Mouse (Mus musculus) lung, embryonic 15.5 days (tissue): ENCODE measurements around the gene Arl5c. TPM values are rescaled to one million over a fixed set of nuclear protein-coding genes. Genes with fewer than 3 reads are reported as not detected.
A peak's percentile ranks its signal among the peaks of the same experiment; 100 is the strongest.

Experiments
- ATAC-seq: fragments of 200-750 bp; cut with Nextera tagmentation; 2 replicates; pipeline ENCODE4 v1.8.0; 2017; ENCODE audit warnings: moderate number of reproducible peaks, borderline replicate concordance; ENCODE audit not compliant: low FRiP score, low TSS enrichment; ENCODE audit errors: extremely low read depth
- H3K27ac ChIP-seq: fragments of 300-500 bp; sonication (generic); 2 replicates; pipeline ENCODE4 v1.5.1; 2015; ENCODE audit warnings: moderate library complexity, mild to moderate bottlenecking, inconsistent platforms
- H3K27me3 ChIP-seq: fragments of 300-500 bp; sonication (generic); 2 replicates; pipeline ENCODE4 v1.6.1; 2015; ENCODE audit warnings: inconsistent platforms
- H3K36me3 ChIP-seq: fragments of 300-500 bp; sonication (generic); 2 replicates; pipeline ENCODE4 v1.6.1; 2015; ENCODE audit warnings: inconsistent platforms
- H3K4me1 ChIP-seq: fragments of 300-500 bp; sonication (generic); 2 replicates; pipeline ENCODE4 v1.6.1; 2015; ENCODE audit warnings: inconsistent platforms
- H3K4me2 ChIP-seq: fragments of 300-500 bp; sonication (generic); 2 replicates; pipeline ENCODE4 v1.6.1; 2015; ENCODE audit warnings: inconsistent platforms, mild to moderate bottlenecking, moderate library complexity
- H3K4me3 ChIP-seq: fragments of 300-500 bp; sonication (generic); 2 replicates; pipeline ENCODE4 v1.5.1; 2015; ENCODE audit warnings: mild to moderate bottlenecking, inconsistent platforms
- H3K9ac ChIP-seq: fragments of 300-500 bp; sonication (generic); 2 replicates; pipeline ENCODE4 v1.6.1; 2015; ENCODE audit warnings: inconsistent platforms
- H3K9me3 ChIP-seq: fragments of 300-500 bp; sonication (generic); 2 replicates; pipeline ENCODE4 v1.6.1; 2016; ENCODE audit warnings: inconsistent platforms
- WGBS: fragments of 180-500 bp; shearing (Covaris S2); methylation state at CpG from one replicate; pipeline ENCODE4 v1.1.7; 2015; 5-methylcytosine and 5-hydroxymethylcytosine counted together
- polyA plus RNA-seq: library from polyadenylated mRNA; unstranded; fragments of >200 nt; fragmentation: Nextera tagmentation; extraction: Ambion mirVana; gene quantifications from 2 replicates; pipeline ENCODE4 v1.2.1, GENCODE M21; 2015

Arl5c gene
- 6.8 and 9.0 TPM in 2 replicates for polyA plus RNA-seq

DNA sequence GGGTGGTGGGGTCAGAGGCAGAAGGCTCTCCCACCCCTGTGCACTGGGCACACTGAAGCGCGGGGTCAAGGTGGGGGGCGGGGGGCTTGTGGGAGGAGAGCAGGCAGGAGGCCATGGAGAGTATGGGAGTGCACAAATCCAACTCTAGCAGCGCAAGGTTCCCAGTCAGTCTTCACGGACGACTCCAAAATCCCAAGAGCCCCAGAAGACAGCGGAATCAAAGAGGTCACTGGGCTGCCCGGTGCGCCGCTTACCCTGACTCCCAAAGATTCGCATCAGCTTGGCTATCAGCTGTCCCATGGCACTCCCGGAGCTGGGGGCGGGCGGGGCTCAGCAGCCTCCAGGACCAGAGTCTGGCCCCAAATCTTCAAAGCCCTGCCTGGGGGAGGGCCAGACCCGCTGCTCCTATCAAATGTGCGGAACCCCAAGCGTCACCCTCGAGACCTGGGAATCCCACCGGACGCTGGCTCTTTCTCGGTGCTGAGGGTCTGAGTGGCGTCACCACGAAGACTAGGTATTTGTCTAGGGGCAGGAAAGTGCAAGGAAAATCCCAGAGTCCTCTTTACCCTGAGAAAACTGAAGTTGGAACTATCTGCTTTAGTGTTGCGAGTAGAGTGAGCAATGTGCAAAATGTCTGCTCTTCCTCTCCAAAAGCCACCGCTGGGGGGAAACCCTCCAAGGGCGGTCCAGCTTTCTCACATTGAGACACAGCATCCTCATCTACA, at the start of gene Arl5c:
TSS of gene Arl5c (minus strand) at position 618 of the 725 bp plus-strand sequence.
- peak; percentile 50; the same call in 1 of the 2 replicates for ATAC-seq
- H3K9ac ChIP-seq = peak within 1 kb of the TSS; percentile 38
- peak within 1 kb of the TSS; percentile 91 for H3K4me2 ChIP-seq
- H3K4me3 ChIP-seq = peak within 1 kb of the TSS; percentile 51
- H3K27me3 ChIP-seq = peaks cover 20% of the 10 kb centered on the region; the same call in 1 of the 2 replicates
- peaks cover 18% of the 10 kb centered on the region for H3K4me1 ChIP-seq
- 1% methylated on average over 26 of the region's 26 CpGs for WGBS
- H3K27ac ChIP-seq = peak within 1 kb of the TSS; percentile 13; the same call in 1 of the 2 replicates
- no peaks in the 10 kb centered on the region for H3K36me3 ChIP-seq
- no peaks in the 10 kb centered on the region for H3K9me3 ChIP-seq

- H3K9me3 ChIP-seq = no peaks in the 10 kb centered on the region
- H3K27ac ChIP-seq = no peak overlapping the region
- WGBS = 58% methylated on average over 4 of the region's 4 CpGs
- H3K36me3 ChIP-seq = no peaks in the 10 kb centered on the region
- H3K4me3 ChIP-seq = no peak overlapping the region
- no peak overlapping the region for H3K4me2 ChIP-seq
- H3K27me3 ChIP-seq = peaks cover 25% of the 10 kb centered on the region
- no peak overlapping the region for H3K9ac ChIP-seq
- peaks cover 17% of the 10 kb centered on the region for H3K4me1 ChIP-seq
- no peak for ATAC-seq
Observed at GRCm38 (mm10) chr11:98045596-98045995, 49.6 kb upstream of the Arl5c start.

GRCm38 (mm10) chr11:98044074-98044473, 48.1 kb upstream of the Arl5c start:
- WGBS = 27% methylated on average over 5 of the region's 5 CpGs
- no peak overlapping the region for H3K9ac ChIP-seq
- H3K4me3 ChIP-seq = no peak overlapping the region
- no peak for ATAC-seq
- H3K4me2 ChIP-seq = peak overlapping the region; percentile 26
- H3K27ac ChIP-seq = no peak overlapping the region
- no peaks in the 10 kb centered on the region for H3K36me3 ChIP-seq
- no peaks in the 10 kb centered on the region for H3K9me3 ChIP-seq
- H3K27me3 ChIP-seq = peaks cover 12% of the 10 kb centered on the region; the same call in 1 of the 2 replicates
- H3K4me1 ChIP-seq = peaks cover 17% of the 10 kb centered on the region

DNA sequence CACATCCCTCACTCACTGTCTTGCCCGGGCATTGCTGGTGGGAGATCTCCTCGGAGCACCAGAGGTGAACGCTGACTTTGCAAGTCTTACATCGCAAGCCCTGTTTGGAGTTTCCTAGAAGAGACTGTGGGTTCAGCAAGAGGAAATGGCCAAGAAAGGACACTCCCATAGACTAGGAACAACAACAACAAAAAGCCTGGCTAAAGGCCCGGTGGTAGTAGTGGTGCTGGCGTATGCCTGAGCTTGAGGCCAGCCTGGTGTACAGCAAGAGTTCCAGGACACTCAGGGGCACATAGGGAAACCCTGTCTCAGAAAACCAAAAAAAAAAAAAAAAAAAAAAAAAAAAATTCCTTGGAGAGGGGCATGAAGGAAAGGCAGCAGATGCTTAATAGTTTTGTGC, 46.8 kb upstream of the Arl5c start:
- H3K4me3 ChIP-seq = no peak overlapping the region
- H3K4me1 ChIP-seq = peaks cover 17% of the 10 kb centered on the region
- no peak overlapping the region for H3K27ac ChIP-seq
- no peak for ATAC-seq
- 71% methylated on average over 6 of the region's 6 CpGs for WGBS
- no peaks in the 10 kb centered on the region for H3K9me3 ChIP-seq
- no peak overlapping the region for H3K9ac ChIP-seq
- no peaks in the 10 kb centered on the region for H3K36me3 ChIP-seq
- peaks cover 2% of the 10 kb centered on the region; the same call in 1 of the 2 replicates for H3K27me3 ChIP-seq
- H3K4me2 ChIP-seq = no peak overlapping the region

GRCm38 (mm10) chr11:98040975-98041374, 45.0 kb upstream of the Arl5c start:
- H3K4me2 ChIP-seq = no peak overlapping the region
- no peaks in the 10 kb centered on the region for H3K9me3 ChIP-seq
- H3K4me3 ChIP-seq = no peak overlapping the region
- WGBS = 67% methylated on average over 8 of the region's 8 CpGs
- H3K27ac ChIP-seq = no peak overlapping the region
- H3K27me3 ChIP-seq = peaks cover 15% of the 10 kb centered on the region
- peaks cover 21% of the 10 kb centered on the region for H3K4me1 ChIP-seq
- no peak overlapping the region for H3K9ac ChIP-seq
- no peak for ATAC-seq
- H3K36me3 ChIP-seq = no peaks in the 10 kb centered on the region

DNA sequence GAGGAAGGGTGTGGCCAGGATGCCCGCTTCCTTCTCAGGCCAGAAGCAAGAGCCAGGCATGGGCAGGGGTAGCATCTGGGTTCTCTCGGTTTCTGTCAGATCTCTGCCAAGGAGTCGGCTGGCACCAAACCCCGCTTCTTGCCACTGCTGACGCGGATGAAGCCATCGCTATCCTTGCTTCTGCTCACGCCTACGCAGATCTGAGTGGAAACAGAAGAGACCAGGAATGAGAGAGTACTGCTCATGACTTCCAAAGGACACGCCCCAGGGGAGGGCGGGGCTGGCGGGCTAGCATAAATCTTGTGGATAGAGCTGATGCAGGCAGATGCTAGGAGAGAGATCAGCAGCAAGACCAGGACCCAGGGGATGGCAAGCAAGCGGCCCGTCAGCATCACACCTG, 41.9 kb upstream of the Arl5c start:
- Histone ChIP-seq H3K9me3 (no peaks in the 10 kb centered on the region), H3K27ac (no peak overlapping the region), H3K9ac (no peak overlapping the region), H3K4me2 (no peak overlapping the region), H3K36me3 (no peaks in the 10 kb centered on the region), H3K4me3 (no peak overlapping the region), H3K27me3 (peaks cover 28% of the 10 kb centered on the region), H3K4me1 (peaks cover 11% of the 10 kb centered on the region)
- ATAC-seq = no peak
- 60% methylated on average over 14 of the region's 14 CpGs for WGBS

DNA sequence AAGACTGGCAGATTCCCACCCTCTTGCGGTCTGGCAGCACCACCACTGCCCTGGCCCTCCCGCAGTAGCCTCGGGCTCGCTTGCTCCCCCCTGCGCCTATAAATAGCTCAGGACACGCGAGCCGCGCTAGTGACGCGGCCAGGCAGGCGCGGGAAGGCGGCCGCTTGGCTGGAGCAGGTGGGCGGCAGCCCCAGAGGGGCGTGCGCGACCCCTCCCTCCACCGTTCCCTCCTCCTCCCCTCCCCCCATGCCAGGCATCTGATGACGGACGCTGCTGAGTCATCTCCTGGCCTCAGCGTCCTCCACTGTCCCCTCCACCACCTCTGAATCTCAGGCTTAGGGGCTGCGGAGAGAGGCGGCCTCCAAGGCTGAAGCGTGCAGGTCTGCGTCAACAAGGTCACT, 40.0 kb upstream of the Arl5c start:
- H3K4me3 ChIP-seq = peak overlapping the region; percentile 30
- H3K27ac ChIP-seq = no peak overlapping the region
- H3K4me2 ChIP-seq = peak overlapping the region; percentile 67
- under 1% methylated on average over 27 of the region's 27 CpGs for WGBS
- peaks cover 4% of the 10 kb centered on the region for H3K36me3 ChIP-seq
- H3K27me3 ChIP-seq = peaks cover 28% of the 10 kb centered on the region
- peaks cover 11% of the 10 kb centered on the region for H3K4me1 ChIP-seq
- no peaks in the 10 kb centered on the region for H3K9me3 ChIP-seq
- peak; percentile 58; the same call in 1 of the 2 replicates for ATAC-seq
- peak overlapping the region; percentile 6; the same call in 1 of the 2 replicates for H3K9ac ChIP-seq

DNA sequence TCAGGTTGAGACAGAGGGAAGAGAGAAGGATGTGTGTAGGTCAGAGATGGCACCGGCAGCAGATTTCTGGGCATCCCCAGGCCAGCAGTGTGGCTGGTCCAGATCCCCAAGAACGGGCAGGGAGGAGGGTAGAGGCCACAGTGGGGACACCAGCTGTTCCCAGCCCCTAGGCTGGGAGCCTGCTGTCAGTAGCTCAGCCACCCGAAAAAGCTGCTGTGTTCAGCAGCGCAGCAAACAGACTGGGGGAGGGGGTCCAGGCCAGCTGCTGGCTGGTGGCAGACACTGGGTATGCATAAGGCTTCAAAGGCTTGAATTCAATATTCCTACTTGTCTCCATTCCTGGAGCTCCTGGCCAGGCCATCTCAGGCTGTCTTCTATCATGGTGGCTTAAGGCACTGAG, 38.9 kb upstream of the Arl5c start:
- no peak overlapping the region for H3K27ac ChIP-seq
- no peaks in the 10 kb centered on the region for H3K9me3 ChIP-seq
- ATAC-seq = no peak
- no peak overlapping the region for H3K9ac ChIP-seq
- no peak overlapping the region for H3K4me3 ChIP-seq
- peaks cover 28% of the 10 kb centered on the region for H3K27me3 ChIP-seq
- WGBS = 43% methylated on average over 4 of the region's 4 CpGs
- peaks cover 16% of the 10 kb centered on the region for H3K36me3 ChIP-seq
- no peak overlapping the region for H3K4me2 ChIP-seq
- peaks cover 11% of the 10 kb centered on the region for H3K4me1 ChIP-seq

DNA sequence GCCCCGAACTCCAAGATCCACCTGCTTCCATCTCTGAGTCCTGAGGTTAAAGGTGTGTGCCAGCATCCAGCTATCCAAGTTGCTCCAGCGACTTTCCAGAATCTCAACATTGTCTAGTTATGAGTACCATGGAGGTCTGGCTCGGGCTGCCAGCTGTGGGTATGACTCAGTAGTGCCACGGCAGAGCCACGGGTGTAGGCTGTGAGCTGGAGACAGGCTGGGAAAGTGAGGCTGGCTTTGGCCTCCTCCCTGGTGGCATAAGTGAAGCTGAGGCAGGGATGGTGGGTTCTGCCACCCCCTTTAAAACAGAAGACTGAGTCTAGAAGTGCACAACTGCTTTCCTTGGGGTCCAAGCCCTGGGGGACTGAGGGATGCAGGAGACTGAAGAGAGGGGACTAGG, 38.1 kb upstream of the Arl5c start:
- Histone ChIP-seq H3K4me1 (peaks cover 11% of the 10 kb centered on the region), H3K4me2 (no peak overlapping the region), H3K36me3 (peaks cover 23% of the 10 kb centered on the region), H3K27me3 (peaks cover 28% of the 10 kb centered on the region), H3K27ac (no peak overlapping the region), H3K4me3 (no peak overlapping the region), H3K9me3 (no peaks in the 10 kb centered on the region), H3K9ac (no peak overlapping the region)
- 79% methylated on average over 5 of the region's 5 CpGs for WGBS
- ATAC-seq = no peak

GRCm38 (mm10) chr11:98031443-98031770, 35.4 kb upstream of the Arl5c start:
- WGBS = 7% methylated on average over 5 of the region's 5 CpGs
- no peaks in the 10 kb centered on the region for H3K9me3 ChIP-seq
- no peak overlapping the region for H3K27ac ChIP-seq
- H3K36me3 ChIP-seq = peaks cover 34% of the 10 kb centered on the region
- ATAC-seq = no peak
- no peak overlapping the region for H3K4me3 ChIP-seq
- peaks cover 11% of the 10 kb centered on the region for H3K4me1 ChIP-seq
- no peak overlapping the region for H3K9ac ChIP-seq
- peaks cover 17% of the 10 kb centered on the region for H3K27me3 ChIP-seq
- no peak overlapping the region for H3K4me2 ChIP-seq

DNA sequence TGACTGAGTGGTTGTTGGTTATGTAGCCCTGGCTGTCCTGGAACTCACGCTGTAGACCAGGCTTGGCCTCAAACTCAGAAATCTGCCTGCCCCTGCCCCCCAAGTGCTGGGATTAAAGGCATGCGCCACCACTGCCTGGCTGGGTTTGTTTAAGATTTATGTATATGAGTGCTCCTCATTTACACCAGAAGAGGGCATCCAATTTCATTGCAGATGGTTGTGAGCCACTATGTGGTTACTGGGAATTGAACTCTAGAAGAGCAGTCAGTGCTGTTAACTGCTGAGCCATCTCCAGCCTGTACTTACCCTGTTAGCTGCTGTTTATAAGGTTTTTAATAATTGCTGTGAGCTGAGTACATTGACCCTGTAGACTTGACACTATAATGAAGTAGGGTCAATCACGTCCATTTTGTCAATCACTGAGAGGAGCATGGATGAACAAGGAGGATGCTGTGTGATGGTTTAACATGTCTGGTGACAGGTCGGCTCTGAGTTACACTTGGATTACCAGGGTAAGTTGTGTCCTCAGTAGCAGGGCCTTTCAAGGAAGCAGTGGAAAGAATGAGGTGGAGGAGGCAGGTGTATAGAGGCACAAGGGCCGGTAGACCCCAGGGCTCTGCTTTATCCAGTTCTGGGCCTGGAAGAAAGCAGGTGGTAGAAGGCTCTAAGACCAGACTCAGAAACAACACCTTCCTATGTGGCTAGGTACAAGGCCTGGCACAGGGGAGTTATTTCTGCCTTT, 34.9 kb upstream of the Arl5c start:
- no peak overlapping the region for H3K4me3 ChIP-seq
- H3K9me3 ChIP-seq = no peaks in the 10 kb centered on the region
- peaks cover 34% of the 10 kb centered on the region for H3K36me3 ChIP-seq
- H3K4me1 ChIP-seq = peaks cover 9% of the 10 kb centered on the region
- no peak overlapping the region for H3K27ac ChIP-seq
- H3K27me3 ChIP-seq = peaks cover 11% of the 10 kb centered on the region; the same call in 1 of the 2 replicates
- WGBS = 49% methylated on average over 5 of the region's 5 CpGs
- no peak overlapping the region for H3K9ac ChIP-seq
- no peak for ATAC-seq
- no peak overlapping the region for H3K4me2 ChIP-seq

GRCm38 (mm10) chr11:98027785-98028184, 31.8 kb upstream of the Arl5c start:
- no peak for ATAC-seq
- Histone ChIP-seq H3K9ac (peak overlapping the region; percentile 100), H3K4me3 (peak overlapping the region; percentile 94), H3K36me3 (peaks cover 34% of the 10 kb centered on the region), H3K27me3 (no peaks in the 10 kb centered on the region), H3K27ac (no peak overlapping the region), H3K4me2 (peak overlapping the region; percentile 71), H3K9me3 (no peaks in the 10 kb centered on the region), H3K4me1 (peaks cover 15% of the 10 kb centered on the region)
- 11% methylated on average over 7 of the region's 7 CpGs for WGBS
